Mouse (Mus musculus) mouse trophoblast stem cell (cell line): ENCODE data around the gene S100a2.

Source experiments
- in situ Hi-C, 2 experiments: fragments of 300-500 bp; cut with MseI, MboI; formaldehyde crosslinking; loops; 2 replicates in 1 of 2; 3 replicates in 1 of 2; pipeline ENCODE4 v1.15.1; 2025

The S100a2 gene

GRCm38 (mm10) chr3:90615415-90615814, 25.4 kb downstream of the S100a2 start:
- in situ Hi-C loops = loop anchor here in 1 of 2 experiments (5.0 kb wide), 1 partner anchor 33 kb away; no protein-coding TSS in a partner anchor

GRCm38 (mm10) chr3:90615911-90616310, 25.9 kb downstream of the S100a2 start:
- in situ Hi-C loops = loop anchor here in 1 of 2 experiments (5.0 kb wide), 1 partner anchor 34 kb away; no protein-coding TSS in a partner anchor

DNA sequence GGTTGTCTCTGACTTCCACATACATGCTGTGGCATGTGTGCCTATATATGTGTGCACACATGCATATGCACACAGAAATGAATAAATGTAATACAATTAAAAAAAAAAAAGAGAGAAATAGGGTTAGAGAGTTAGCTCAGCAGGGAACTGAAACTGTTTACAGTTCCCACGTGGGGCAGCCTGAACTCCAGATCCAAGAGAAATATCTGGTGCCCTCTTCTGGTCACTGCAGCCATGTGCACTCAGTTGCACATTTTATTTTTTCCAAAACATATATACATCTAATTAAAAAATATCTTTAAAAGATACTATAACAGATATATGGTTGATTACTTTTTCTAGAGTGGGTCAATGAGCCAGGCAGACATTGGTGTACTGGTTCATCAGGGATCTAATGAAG, 27.5 kb downstream of the S100a2 start:
- in situ Hi-C loops = loop anchor here in 1 of 2 experiments (5.0 kb wide), 1 partner anchor 35 kb away; no protein-coding TSS in a partner anchor

GRCm38 (mm10) chr3:90621552-90621951, 31.5 kb downstream of the S100a2 start:
- in situ Hi-C loops = loop anchor here in 1 of 2 experiments (10.0 kb wide), 1 partner anchor 107 kb away; the partner anchor contains the start of genes S100a1 and S100a13

GRCm38 (mm10) chr3:90623435-90624071, 33.5 kb downstream of the S100a2 start:
- in situ Hi-C loops = loop anchor here in 1 of 2 experiments (10.0 kb wide), 1 partner anchor 109 kb away; the partner anchor contains the start of genes S100a1 and S100a13

DNA sequence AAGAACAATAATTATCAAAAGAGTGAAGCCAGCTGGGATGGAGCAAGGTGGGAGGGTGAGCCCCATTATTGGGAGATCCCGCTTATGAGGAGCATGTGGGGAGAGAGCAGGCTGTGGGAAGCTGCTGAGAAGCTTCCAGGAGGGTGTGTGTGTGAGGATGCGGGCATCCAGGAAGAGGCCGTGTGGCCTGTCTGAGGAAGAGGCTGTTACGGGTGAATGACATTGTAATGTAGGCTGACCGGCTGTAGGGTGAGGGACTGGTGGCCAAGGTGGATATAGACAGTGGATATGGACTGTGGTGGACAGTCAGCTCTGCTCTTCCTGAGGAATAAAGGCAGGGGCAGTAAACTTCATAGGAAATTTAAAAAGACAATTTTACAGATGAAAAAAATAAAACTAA, 35.4 kb downstream of the S100a2 start:
- in situ Hi-C loops = loop anchor here in 1 of 2 experiments (10.0 kb wide), 1 partner anchor 111 kb away; the partner anchor contains the start of genes S100a1 and S100a13

DNA sequence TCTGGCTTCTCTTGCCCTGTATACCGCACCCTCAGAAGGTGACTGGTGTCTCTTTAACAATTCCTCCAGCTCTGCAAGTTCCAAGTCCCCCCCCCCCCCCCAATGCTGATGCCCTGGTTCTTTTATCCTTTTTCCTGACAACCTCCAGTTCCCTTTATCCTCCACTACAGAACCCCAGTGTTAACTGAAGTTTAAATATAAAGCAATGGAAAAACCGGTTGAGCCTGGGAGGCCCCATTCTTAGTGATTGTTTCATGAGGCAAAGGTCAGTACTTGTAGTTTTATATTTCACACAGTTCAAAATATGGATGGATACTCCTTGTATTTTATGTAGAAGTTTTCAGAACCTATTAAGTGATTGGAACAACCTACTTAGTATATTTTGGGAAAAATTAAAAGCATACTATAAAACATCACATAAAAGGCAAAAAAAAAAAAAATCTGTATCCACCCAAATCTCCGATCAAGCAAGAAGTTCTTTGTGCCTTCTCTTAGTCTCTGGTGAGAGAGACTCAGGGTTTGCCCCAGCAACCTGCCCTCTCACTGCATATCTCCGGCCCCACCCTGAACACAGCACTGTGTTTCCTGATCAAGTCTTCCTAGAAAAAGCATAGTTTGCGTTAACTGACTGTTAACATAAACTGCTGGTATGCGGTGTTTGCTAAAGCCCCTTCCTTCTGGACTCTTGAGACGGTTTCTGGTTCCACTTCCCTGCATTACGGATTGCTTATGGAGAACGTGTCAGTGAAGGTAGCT, 36.4 kb downstream of the S100a2 start:
- in situ Hi-C loops = loop anchor here in 1 of 2 experiments (10.0 kb wide), 1 partner anchor 112 kb away; the partner anchor contains the start of genes S100a1 and S100a13

GRCm38 (mm10) chr3:90627366-90627765, 37.3 kb downstream of the S100a2 start:
- in situ Hi-C loops = loop anchor here in 1 of 2 experiments (10.0 kb wide), 1 partner anchor 113 kb away; the partner anchor contains the start of genes S100a1 and S100a13

DNA sequence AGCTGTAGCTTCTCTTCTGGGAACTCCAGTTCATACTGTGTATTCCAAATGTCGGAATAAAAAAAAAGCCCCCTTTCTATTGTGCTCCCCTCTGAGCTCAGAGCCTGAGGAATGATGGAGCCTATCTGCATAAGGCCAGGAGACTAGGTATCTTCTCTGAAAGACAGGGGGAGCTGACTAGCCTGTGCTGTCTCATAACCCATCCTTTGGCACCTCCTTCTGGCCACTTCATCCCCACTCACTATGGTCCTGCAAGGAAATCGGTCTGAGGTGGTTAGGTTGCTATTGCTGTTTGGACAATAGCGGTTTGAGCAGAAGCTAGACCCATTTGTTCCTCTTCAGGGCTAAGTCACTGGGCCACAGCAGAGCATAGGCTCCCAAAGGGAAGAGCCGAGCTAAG, 37.8 kb downstream of the S100a2 start:
- in situ Hi-C loops = loop anchor here in 1 of 2 experiments (10.0 kb wide), 1 partner anchor 113 kb away; the partner anchor contains the start of genes S100a1 and S100a13

DNA sequence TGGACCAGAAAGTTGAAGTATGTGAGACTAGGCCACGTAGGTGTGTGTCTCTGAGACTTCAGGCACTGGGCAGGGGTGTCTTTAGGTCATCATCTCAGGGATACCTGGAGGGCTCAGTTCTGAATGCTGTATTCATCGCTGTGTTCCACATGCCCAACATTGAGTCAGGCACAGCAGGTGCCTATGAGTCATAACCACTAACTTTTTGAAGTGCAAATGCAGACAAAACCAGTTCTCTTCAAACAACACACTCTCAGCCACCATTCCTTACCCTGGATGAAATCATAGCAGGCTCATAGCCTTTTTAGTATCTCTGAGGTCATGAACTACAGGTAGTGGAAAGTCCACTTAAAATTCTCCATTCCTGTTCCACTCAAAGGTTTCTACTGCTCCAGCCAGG, 39.3 kb downstream of the S100a2 start:
- in situ Hi-C loops = loop anchor here in 1 of 2 experiments (10.0 kb wide), 1 partner anchor 114 kb away; the partner anchor contains the start of genes S100a1 and S100a13

DNA sequence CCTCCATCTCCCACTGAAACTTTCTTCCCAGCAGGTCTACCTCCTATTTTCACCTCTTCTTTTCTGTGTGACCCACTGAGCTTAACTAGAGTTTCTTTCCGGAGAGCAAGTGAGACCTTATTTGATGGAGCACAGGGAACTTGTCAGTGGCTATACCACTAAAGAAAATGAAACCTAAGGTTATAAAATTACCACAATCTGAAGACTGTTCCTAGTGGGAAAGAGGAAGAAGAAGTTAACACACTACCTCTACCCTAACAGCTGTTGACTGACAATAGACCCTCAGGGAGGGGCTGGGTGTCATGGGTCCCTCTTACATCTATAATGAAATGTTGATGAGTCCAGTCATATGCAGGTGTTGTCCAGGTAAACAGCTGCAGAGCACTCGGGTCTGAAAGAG, 41.9 kb downstream of the S100a2 start:
- in situ Hi-C loops = no loop called here

GRCm38 (mm10) chr3:90638511-90639275, 48.6 kb downstream of the S100a2 start:
- in situ Hi-C loops = no loop called here

DNA sequence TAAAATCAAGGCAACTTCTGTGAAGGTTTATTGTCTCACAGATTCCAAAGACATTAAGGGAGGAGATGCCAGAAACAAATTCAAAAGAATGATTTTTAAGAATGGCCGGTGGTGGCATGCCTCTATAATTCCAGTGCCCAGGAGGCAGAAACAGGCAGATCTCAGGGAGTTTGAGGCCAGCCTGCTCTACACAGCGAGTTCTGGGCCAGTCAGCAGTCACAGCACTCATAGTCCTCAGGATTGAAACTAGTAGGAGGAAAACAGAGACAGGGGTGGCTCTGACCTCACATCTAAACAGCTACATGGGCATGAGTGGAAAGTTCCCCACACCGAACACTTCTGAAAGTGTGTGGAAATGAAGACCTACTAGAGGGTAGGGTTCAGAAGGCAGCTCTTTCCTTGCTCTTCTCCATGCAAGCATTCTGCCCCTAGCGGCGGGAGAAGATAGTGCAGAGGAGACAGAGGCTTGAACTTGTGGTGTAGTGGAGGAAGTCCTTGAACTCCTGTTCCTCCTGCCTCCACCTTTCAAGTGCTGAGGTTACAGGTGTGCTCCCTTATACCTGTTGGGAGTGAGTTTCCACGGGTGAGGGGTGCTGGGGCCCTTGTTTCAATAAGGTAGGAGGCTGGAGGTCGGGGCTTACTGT, 49.6 kb downstream of the S100a2 start:
- in situ Hi-C loops = no loop called here

DNA sequence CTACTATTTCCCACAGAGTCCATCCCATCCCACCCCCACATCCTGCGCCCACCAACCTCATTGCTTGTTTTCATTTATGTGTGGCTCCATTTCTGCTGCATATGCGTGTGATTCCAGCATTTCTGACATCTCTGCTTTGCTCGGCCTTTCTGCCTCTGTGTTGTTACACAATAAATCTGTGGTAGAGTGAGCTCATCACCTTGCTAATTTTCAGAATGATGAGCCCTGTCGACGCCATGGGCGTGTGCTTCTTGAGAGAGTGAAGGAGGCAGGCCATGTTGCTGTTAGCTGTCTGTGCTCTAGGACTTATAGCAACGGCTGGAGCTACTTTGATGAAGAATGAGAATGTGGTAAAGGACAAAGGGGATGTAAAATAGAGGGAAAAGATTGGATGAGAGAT, 50.9 kb downstream of the S100a2 start:
- in situ Hi-C loops = no loop called here
